Mouse (Mus musculus) frontal cortex, postnatal 10 days (tissue): ENCODE data around the gene Fam71f2.

ENCODE experiments used
- DNase-seq, 2 experiments: peaks; one replicate each; pipeline ENCODE4 v3.0.0; 2022; ENCODE audit warnings: low spot score in 2 of 2, mixed read lengths in 1 of 2

Gene Fam71f2

GRCm38 (mm10) chr6:29278513-29279267 lies 703 bp upstream of the Fam71f2 start:
- DNase-seq = peak; percentile 24 to 40

- no peak for DNase-seq
Measured at GRCm38 (mm10) chr6:29280671-29281070, 1.3 kb downstream of the Fam71f2 start.

- DNase-seq = no peak
Measured at GRCm38 (mm10) chr6:29286870-29287269, 7.5 kb downstream of the Fam71f2 start.

GRCm38 (mm10) chr6:29287481-29287880 lies 8.1 kb downstream of the Fam71f2 start:
- DNase-seq = no peak

GRCm38 (mm10) chr6:29287944-29288343 lies 8.6 kb downstream of the Fam71f2 start:
- DNase-seq = no peak

DNA sequence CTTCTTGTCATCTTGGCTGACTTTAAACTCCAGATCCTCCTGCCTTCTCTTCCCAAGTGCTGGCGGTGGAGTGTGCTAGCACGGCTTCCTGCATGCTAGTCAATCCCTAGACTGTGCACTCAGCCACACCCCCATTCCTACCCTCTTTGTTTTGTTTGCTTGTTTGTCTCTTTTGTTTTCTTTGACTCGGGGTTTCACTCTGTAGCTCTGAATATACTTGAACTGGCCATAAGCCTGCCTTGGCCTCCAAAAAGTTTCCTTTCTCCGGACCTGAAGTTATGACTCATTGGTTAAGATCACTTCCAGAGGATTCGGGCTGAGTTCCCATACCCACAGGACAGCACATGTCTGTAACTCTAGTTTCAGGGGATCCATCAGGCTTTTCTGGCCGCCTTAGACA lies 9.3 kb downstream of the Fam71f2 start:
- DNase-seq = no peak

- no peak for DNase-seq
Measured at GRCm38 (mm10) chr6:29299112-29299511, 19.7 kb downstream of the Fam71f2 start.

GRCm38 (mm10) chr6:29303251-29303650 lies 23.9 kb downstream of the Fam71f2 start:
- DNase-seq = no peak

- no peak for DNase-seq
Measured at GRCm38 (mm10) chr6:29303726-29304125, 24.3 kb downstream of the Fam71f2 start.

GRCm38 (mm10) chr6:29305462-29305861 lies 26.1 kb downstream of the Fam71f2 start:
- no peak for DNase-seq

- DNase-seq = no peak
Measured at GRCm38 (mm10) chr6:29308846-29309605, 29.6 kb downstream of the Fam71f2 start.

DNA sequence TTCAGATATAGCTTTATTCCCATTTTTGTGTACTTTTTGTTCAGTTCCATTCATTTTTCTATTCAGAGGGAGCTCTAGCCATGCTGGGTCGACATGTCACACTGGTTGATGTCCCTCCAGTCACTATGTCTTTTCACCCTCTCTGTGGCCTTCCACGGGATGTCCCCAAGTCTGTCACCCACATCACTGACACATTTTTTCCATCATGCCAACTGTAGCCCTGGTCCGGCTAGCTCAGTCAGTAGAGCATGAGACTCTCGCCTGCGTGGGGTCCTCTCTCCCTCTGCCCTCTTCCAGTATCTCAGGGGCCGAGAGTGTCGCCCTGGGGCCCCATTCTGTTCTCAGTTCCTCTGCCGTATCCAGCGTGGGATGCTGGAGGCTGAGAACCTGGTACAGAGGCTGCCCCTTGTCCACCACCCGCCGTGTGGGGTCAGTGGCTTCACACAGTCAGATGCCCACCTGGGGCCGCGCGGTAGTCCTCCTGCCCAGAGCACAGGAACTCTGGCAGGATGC lies 34.4 kb downstream of the Fam71f2 start:
- no peak for DNase-seq

DNA sequence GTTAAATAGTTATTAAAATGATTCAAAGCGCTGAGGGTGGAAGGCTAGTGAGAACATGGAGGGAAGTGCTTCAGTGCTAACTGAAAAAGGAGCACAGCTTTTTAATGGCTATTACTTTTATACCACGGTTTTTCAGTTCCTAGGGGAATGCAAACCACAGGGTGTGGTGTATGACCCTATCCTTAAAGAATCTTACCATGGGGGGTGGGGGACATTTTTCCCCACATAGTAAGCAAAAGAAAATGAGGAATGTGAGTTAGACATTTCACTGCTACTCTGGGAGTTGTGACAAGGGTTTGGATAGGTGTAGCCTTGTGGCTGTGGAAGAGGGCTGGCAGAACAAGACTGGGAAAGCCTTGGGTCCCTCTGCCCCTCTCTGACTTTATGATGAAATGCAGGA lies 37.9 kb downstream of the Fam71f2 start:
- no peak for DNase-seq

DNA sequence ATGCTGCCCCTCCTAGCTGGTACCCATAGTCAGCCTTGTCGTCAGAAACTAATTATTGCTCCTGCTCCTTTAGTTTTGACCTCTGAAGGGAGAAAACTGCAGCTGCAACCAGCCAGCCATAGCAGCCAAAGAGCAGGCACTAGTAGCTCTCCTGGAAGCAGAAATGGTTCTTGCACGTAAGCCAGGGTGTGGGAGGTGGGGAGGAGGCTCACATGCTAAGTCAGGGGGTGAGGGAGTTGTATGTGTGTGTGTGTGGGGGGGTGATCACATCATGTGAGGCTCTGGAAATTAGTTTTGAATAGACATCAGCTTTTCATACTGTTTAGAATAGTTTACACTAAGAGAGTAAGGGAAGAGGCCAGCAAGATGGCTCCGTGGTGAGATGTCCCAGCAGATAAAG lies 38.5 kb downstream of the Fam71f2 start:
- DNase-seq = no peak

DNA sequence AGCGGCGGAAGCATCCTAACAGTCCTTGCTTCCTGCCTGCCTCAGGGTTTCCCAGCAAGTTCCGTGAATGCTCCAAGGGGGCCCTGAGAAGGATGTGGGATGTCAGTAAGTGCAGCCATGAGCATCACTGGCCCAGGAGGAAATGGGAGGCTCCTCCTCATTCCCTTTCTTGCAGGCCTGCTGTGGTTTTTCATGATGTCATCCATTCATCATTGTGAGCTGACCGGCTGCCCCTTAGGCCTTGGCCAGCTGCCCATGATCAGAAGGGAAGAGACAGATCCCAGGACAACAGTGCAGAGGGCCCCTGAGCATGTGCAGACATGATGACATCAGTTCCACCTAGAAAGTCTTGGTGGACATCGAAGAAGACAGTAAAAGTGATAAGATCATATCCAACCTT lies 39.5 kb downstream of the Fam71f2 start, which contains the start of gene Fam71f1:
Fam71f1 (plus strand) TSS at position 262 of the 400 bp plus-strand sequence.
- no peak for DNase-seq

- no peak for DNase-seq
Measured at GRCm38 (mm10) chr6:29321586-29321985, 42.2 kb downstream of the Fam71f2 start.

GRCm38 (mm10) chr6:29322147-29322546 lies 42.8 kb downstream of the Fam71f2 start:
- DNase-seq = no peak

- DNase-seq = no peak
Measured at GRCm38 (mm10) chr6:29322735-29323134, 43.3 kb downstream of the Fam71f2 start.

- DNase-seq = no peak
Measured at GRCm38 (mm10) chr6:29326961-29327360, 47.6 kb downstream of the Fam71f2 start.

GRCm38 (mm10) chr6:29329514-29329913 lies 50.1 kb downstream of the Fam71f2 start:
- DNase-seq = no peak
